Mouse (Mus musculus): ENCODE results near the gene Olfr101.

The Olfr101 gene

GRCm38 (mm10) chr17:37304213-37304612, at the start of gene Olfr101:
Olfr101 (minus strand) TSS chr17:37304313.
- no peak for DNase-seq (ENCODE audit: low spot score in 2 of 2)

- DNase-seq (ENCODE audit: low spot score in 2 of 2): no peak
Observed at GRCm38 (mm10) chr17:37339598-37339997, 35.5 kb upstream of the Olfr101 start, which contains the start of gene Olfr103. Olfr103 (minus strand) TSS chr17:37339698.

- DNase-seq (ENCODE audit: low spot score in 2 of 2): no peak
Observed at GRCm38 (mm10) chr17:37316954-37317353, 12.8 kb upstream of the Olfr101 start, which contains the start of gene Olfr102. Olfr102 (minus strand) TSS chr17:37317054.

- DNase-seq (ENCODE audit: low spot score in 2 of 2): no peak
Observed at GRCm38 (mm10) chr17:37310146-37310699, 6.1 kb upstream of the Olfr101 start.

- DNase-seq (ENCODE audit: low spot score in 2 of 2): no peak
Observed at GRCm38 (mm10) chr17:37308483-37308882, 4.4 kb upstream of the Olfr101 start.

- DNase-seq (ENCODE audit: low spot score in 2 of 2): no peak
Observed at GRCm38 (mm10) chr17:37283360-37283759, 20.8 kb downstream of the Olfr101 start, which contains the start of gene Olfr99. Olfr99 (minus strand) TSS chr17:37283460.

- DNase-seq (ENCODE audit: low spot score in 2 of 2): no peak
Observed at GRCm38 (mm10) chr17:37280331-37280730, 23.8 kb downstream of the Olfr101 start.

- no peak for DNase-seq (ENCODE audit: low spot score in 2 of 2)
Observed at GRCm38 (mm10) chr17:37276573-37276972, 27.5 kb downstream of the Olfr101 start.

GRCm38 (mm10) chr17:37275626-37276248, 28.4 kb downstream of the Olfr101 start:
- DNase-seq (ENCODE audit: low spot score in 2 of 2): no peak

- no peak for DNase-seq (ENCODE audit: low spot score in 2 of 2)
Observed at GRCm38 (mm10) chr17:37270702-37271092, 33.4 kb downstream of the Olfr101 start.

- DNase-seq (ENCODE audit: low spot score in 2 of 2): peak; percentile 72 to 90
Observed at GRCm38 (mm10) chr17:37270058-37270701, 33.9 kb downstream of the Olfr101 start, which contains the start of gene H2-M3. H2-M3 (plus strand) TSS chr17:37270220.

GRCm38 (mm10) chr17:37263626-37264025, 40.5 kb downstream of the Olfr101 start, which contains the start of gene Olfr98:
Olfr98 (minus strand) TSS chr17:37263749.
- DNase-seq (ENCODE audit: low spot score in 2 of 2): no peak

- no peak for DNase-seq (ENCODE audit: low spot score in 2 of 2)
Observed at GRCm38 (mm10) chr17:37250544-37250943, 53.6 kb downstream of the Olfr101 start.

- no peak for DNase-seq (ENCODE audit: low spot score in 2 of 2)
Observed at GRCm38 (mm10) chr17:37249460-37249859, 54.7 kb downstream of the Olfr101 start.
